Mouse (Mus musculus) hindbrain, embryonic 13.5 days (tissue): ENCODE measurements at regions not wholly inside any gene's neighbourhood (a gene's known extent, or its start where the extent isn't known, plus 50 kb on each side); places are given as distances from the start of the nearest gene placed in this dataset.
"Not testable (repeated sequence)": the region's sequence is repeated elsewhere in the genome, so short reads cannot be mapped to it uniquely, and the experiment has no call there.

Source experiments
- ATAC-seq: fragments of 200-750 bp; cut with Nextera tagmentation; 2 replicates; pipeline ENCODE4 v1.8.0; 2017; ENCODE audit warnings: moderate TSS enrichment; ENCODE audit not compliant: low FRiP score
- H3K27ac ChIP-seq: fragments of 300-500 bp; sonication (generic); 2 replicates; pipeline ENCODE4 v1.5.1; 2015; ENCODE audit warnings: inconsistent platforms, mild to moderate bottlenecking, moderate library complexity
- H3K27me3 ChIP-seq: fragments of 300-500 bp; sonication (generic); 2 replicates; pipeline ENCODE4 v1.6.1; 2015; ENCODE audit warnings: mild to moderate bottlenecking, inconsistent platforms
- H3K36me3 ChIP-seq: fragments of 300-500 bp; sonication (generic); 2 replicates; pipeline ENCODE4 v1.6.1; 2015; ENCODE audit warnings: mild to moderate bottlenecking, inconsistent platforms
- H3K4me1 ChIP-seq: fragments of 300-500 bp; sonication (generic); replicated peaks from 2 replicates; pipeline ENCODE4 v1.6.1; 2015; ENCODE audit warnings: inconsistent platforms
- H3K4me2 ChIP-seq: fragments of 300-500 bp; sonication (generic); 2 replicates; pipeline ENCODE4 v1.6.1; 2015; ENCODE audit warnings: inconsistent platforms, mild to moderate bottlenecking, moderate library complexity
- H3K4me3 ChIP-seq: fragments of 300-500 bp; sonication (generic); 2 replicates; pipeline ENCODE4 v1.5.1; 2015; ENCODE audit warnings: mild to moderate bottlenecking, inconsistent platforms
- H3K9ac ChIP-seq: fragments of 300-500 bp; sonication (generic); 2 replicates; pipeline ENCODE4 v1.6.1; 2015; ENCODE audit warnings: mild to moderate bottlenecking, inconsistent platforms
- H3K9me3 ChIP-seq: fragments of 300-500 bp; sonication (generic); 2 replicates; pipeline ENCODE4 v1.6.1; 2016; ENCODE audit warnings: inconsistent platforms
- WGBS: fragments of 180-500 bp; shearing (Covaris S2); methylation state at CpG from one replicate; pipeline ENCODE4 v1.1.7; 2015; 5-methylcytosine and 5-hydroxymethylcytosine counted together

DNA sequence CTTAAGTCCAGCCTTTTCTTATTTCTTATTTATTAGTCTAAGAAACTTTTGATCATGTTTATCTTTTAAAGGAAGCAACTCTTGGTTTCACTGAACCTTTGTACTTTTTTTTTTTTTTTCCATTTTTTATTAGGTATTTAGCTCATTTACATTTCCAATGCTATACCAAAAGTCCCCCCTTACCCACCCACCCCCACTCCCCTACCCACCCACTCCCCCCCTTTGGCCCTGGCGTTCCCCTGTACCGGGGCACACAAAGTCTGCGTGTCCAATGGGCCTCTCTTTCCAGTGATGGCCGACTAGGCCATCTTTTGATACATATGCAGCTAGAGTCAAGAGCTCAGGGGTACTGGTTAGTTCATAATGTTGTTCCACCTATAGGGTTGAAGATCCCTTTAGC lies 143.1 kb upstream of the Tsc22d2 start:
- not testable (repeated sequence) for H3K4me1 ChIP-seq, H3K9ac ChIP-seq, H3K4me2 ChIP-seq, H3K27me3 ChIP-seq, H3K9me3 ChIP-seq, H3K4me3 ChIP-seq, ATAC-seq, H3K36me3 ChIP-seq, H3K27ac ChIP-seq
- WGBS = no CpG with 5 or more reads among the region's 4 CpGs

GRCm38 (mm10) chr3:58281291-58281690 lies 133.2 kb upstream of the Tsc22d2 start:
- H3K4me3 ChIP-seq = no peak overlapping the region

GRCm38 (mm10) chr3:58284371-58284770 lies 130.1 kb upstream of the Tsc22d2 start:
- H3K4me2 ChIP-seq, H3K4me1 ChIP-seq, H3K9me3 ChIP-seq, H3K36me3 ChIP-seq, H3K27ac ChIP-seq, H3K4me3 ChIP-seq, ATAC-seq, H3K27me3 ChIP-seq, H3K9ac ChIP-seq: not testable (repeated sequence)
- WGBS = 58% methylated on average over 1 of the region's 1 CpGs

More at GRCm38 (mm10) chr3:58281291-58281690, 133.2 kb upstream of the Tsc22d2 start:
- Histone ChIP-seq H3K9me3 (no peaks in the 10 kb centered on the region), H3K27me3 (no peaks in the 10 kb centered on the region), H3K4me2 (no peak overlapping the region), H3K9ac (no peak overlapping the region), H3K4me1 (no peaks in the 10 kb centered on the region), H3K36me3 (no peaks in the 10 kb centered on the region), H3K27ac (no peak overlapping the region)
- WGBS = 90% methylated on average over 6 of the region's 6 CpGs
- ATAC-seq = no peak

DNA sequence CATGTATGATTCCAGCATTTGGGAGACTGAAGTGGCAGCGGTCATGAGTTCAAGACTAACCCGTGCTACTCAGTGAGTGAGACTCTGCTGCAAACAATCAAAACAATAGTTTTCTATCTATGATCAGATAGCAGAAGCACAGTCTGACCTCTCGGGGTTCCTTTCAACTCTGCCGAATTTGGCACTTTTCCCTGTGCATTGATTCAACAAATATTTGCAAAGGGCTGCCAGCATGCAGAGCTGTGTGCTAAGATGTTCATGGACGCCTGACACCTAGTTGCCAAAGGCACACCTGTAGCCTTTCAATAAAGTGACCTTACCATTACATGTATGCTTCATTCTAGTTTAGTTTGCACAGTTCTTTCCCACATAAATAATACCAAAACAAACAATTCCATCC lies 118.7 kb upstream of the Tsc22d2 start:
- Histone ChIP-seq H3K27me3 (no peaks in the 10 kb centered on the region), H3K36me3 (no peaks in the 10 kb centered on the region), H3K27ac (no peak overlapping the region), H3K4me1 (no peaks in the 10 kb centered on the region), H3K9ac (no peak overlapping the region), H3K4me3 (no peak overlapping the region), H3K9me3 (no peaks in the 10 kb centered on the region), H3K4me2 (no peak overlapping the region)
- WGBS = 82% methylated on average over 5 of the region's 5 CpGs
- ATAC-seq = no peak

GRCm38 (mm10) chr3:58300213-58300612 lies 114.3 kb upstream of the Tsc22d2 start:
- Histone ChIP-seq H3K4me2 (no peak overlapping the region), H3K27ac (no peak overlapping the region), H3K4me1 (no peaks in the 10 kb centered on the region; the same call in 1 of the 2 replicates), H3K36me3 (no peaks in the 10 kb centered on the region), H3K9ac (no peak overlapping the region), H3K9me3 (no peaks in the 10 kb centered on the region), H3K4me3 (no peak overlapping the region), H3K27me3 (no peaks in the 10 kb centered on the region)
- no peak for ATAC-seq
- 77% methylated on average over 2 of the region's 2 CpGs for WGBS

DNA sequence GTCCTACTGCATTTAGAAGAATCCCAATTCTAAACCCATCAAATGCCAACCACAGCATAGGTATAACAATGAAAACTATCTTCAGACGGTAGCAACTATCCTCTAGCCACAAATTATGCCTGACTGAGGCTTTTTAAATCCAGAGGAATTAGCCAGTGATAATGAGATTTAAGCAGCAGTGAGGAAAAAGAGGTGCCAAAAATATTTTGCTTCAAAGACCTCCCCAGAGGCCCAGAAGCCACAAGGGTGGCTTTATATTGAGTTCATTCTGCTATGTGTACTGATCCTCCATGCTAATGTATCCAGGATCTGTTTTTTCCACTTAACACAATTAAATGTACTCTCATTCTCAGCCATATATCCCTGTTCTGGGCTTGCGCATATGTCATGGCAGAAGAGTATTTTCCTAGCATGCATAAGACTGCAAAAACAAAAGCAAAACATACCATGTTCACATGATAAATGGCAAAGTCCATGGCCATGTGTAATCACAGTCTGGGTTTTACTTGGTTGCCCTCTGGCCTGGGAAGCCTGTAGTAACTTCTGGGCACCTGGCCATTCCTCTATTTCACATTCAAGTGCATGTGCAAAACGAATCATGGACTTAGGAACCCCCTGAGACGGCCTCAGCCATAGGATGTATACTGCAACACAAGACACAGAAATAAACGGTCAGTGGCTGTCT lies 113.6 kb upstream of the Tsc22d2 start:
- Histone ChIP-seq H3K4me3 (no peak overlapping the region), H3K4me2 (no peak overlapping the region), H3K9me3 (no peaks in the 10 kb centered on the region), H3K9ac (no peak overlapping the region), H3K4me1 (no peaks in the 10 kb centered on the region; the same call in 1 of the 2 replicates), H3K27ac (no peak overlapping the region), H3K36me3 (no peaks in the 10 kb centered on the region), H3K27me3 (no peaks in the 10 kb centered on the region)
- ATAC-seq = no peak
- 55% methylated on average over 5 of the region's 5 CpGs for WGBS

GRCm38 (mm10) chr3:58302322-58302721 lies 112.2 kb upstream of the Tsc22d2 start:
- no peak overlapping the region for H3K4me2 ChIP-seq
- H3K9ac ChIP-seq = no peak overlapping the region
- H3K27me3 ChIP-seq = no peaks in the 10 kb centered on the region
- H3K36me3 ChIP-seq = no peaks in the 10 kb centered on the region
- H3K9me3 ChIP-seq = no peaks in the 10 kb centered on the region
- no peak for ATAC-seq
- no peak overlapping the region for H3K27ac ChIP-seq
- no peak overlapping the region for H3K4me3 ChIP-seq
- no peaks in the 10 kb centered on the region; the same call in 1 of the 2 replicates for H3K4me1 ChIP-seq
- WGBS = 92% methylated on average over 1 of the region's 1 CpGs

GRCm38 (mm10) chr3:58303746-58304145 lies 110.8 kb upstream of the Tsc22d2 start:
- Histone ChIP-seq H3K27me3 (no peaks in the 10 kb centered on the region), H3K4me1 (no peaks in the 10 kb centered on the region; the same call in 1 of the 2 replicates), H3K4me3 (no peak overlapping the region), H3K27ac (no peak overlapping the region), H3K9ac (no peak overlapping the region), H3K36me3 (no peaks in the 10 kb centered on the region), H3K4me2 (no peak overlapping the region), H3K9me3 (no peaks in the 10 kb centered on the region)
- 42% methylated on average over 3 of the region's 3 CpGs for WGBS
- ATAC-seq = no peak

DNA sequence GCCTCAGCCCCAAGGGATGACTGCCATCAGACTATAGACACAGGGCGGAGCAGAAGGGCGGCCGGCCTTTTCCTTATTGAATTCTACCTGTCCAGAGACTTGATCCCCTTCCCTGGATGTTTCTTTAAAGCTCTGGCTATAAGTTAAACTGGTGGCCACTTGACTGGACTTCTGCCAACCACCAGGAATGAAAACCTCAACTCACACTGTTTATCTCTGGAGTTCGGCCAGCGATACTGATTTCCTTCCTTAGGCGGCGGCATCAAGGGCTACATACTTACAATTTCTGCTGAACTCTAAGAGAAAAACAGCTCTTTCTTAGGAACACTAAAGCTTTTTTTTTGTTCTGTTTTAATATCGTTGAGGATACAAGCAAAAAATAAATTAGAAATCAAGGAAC lies 104.9 kb upstream of the Tsc22d2 start:
- no peak overlapping the region for H3K4me2 ChIP-seq
- no peaks in the 10 kb centered on the region for H3K9me3 ChIP-seq
- no peaks in the 10 kb centered on the region for H3K36me3 ChIP-seq
- no peaks in the 10 kb centered on the region for H3K4me1 ChIP-seq
- no peak overlapping the region for H3K27ac ChIP-seq
- WGBS = 85% methylated on average over 8 of the region's 8 CpGs
- no peaks in the 10 kb centered on the region for H3K27me3 ChIP-seq
- H3K4me3 ChIP-seq = no peak overlapping the region
- ATAC-seq = no peak
- H3K9ac ChIP-seq = no peak overlapping the region

GRCm38 (mm10) chr3:58310390-58310789 lies 104.1 kb upstream of the Tsc22d2 start:
- Histone ChIP-seq H3K4me2 (no peak overlapping the region), H3K9me3 (no peaks in the 10 kb centered on the region), H3K27ac (no peak overlapping the region), H3K36me3 (no peaks in the 10 kb centered on the region), H3K4me3 (no peak overlapping the region), H3K27me3 (no peaks in the 10 kb centered on the region), H3K4me1 (no peaks in the 10 kb centered on the region), H3K9ac (no peak overlapping the region)
- 94% methylated on average over 4 of the region's 4 CpGs for WGBS
- no peak for ATAC-seq

DNA sequence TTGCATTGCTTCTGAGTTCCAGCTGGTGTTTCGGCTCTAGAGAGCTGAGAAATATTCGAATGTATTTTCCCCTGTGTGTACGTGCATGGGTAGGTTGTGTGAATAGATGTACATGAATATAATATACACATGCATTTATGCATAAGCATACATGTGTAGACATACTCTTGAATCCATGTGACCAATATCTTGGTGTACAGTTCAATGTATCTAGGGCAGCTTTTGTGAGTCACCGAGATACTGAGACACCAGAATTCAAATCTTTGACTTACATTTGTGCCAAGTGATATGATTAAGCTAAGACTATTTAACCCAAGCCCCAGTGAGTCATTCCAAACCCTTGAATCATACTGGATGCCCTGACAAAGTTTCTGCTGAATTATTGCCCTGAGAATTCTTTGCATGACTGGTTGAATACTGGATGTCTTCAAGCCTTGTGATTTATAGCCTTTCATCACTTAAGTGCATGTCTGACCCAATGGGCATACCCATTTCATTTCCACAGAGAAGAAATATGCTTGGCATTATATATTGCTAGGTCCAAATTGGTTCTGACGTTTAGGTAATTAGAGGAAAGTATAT lies 103.3 kb upstream of the Tsc22d2 start:
- Histone ChIP-seq H3K9me3 (no peaks in the 10 kb centered on the region), H3K4me2 (no peak overlapping the region), H3K27me3 (no peaks in the 10 kb centered on the region), H3K4me1 (no peaks in the 10 kb centered on the region), H3K4me3 (no peak overlapping the region), H3K27ac (no peak overlapping the region), H3K36me3 (no peaks in the 10 kb centered on the region), H3K9ac (no peak overlapping the region)
- ATAC-seq = no peak
- 89% methylated on average over 5 of the region's 5 CpGs for WGBS

- H3K4me3 ChIP-seq = no peak overlapping the region
- no peaks in the 10 kb centered on the region for H3K36me3 ChIP-seq
- H3K27ac ChIP-seq = no peak overlapping the region
- H3K4me2 ChIP-seq = no peak overlapping the region
- H3K27me3 ChIP-seq = no peaks in the 10 kb centered on the region
- no peaks in the 10 kb centered on the region for H3K4me1 ChIP-seq
- 60% methylated on average over 6 of the region's 6 CpGs for WGBS
- H3K9ac ChIP-seq = no peak overlapping the region
- H3K9me3 ChIP-seq = no peaks in the 10 kb centered on the region
- ATAC-seq = no peak
Observed at GRCm38 (mm10) chr3:58312623-58313022, 101.9 kb upstream of the Tsc22d2 start.

- H3K36me3 ChIP-seq = no peaks in the 10 kb centered on the region
- no peaks in the 10 kb centered on the region for H3K9me3 ChIP-seq
- ATAC-seq = no peak
- WGBS = 90% methylated on average over 6 of the region's 6 CpGs
- H3K27ac ChIP-seq = no peak overlapping the region
- H3K4me2 ChIP-seq = no peak overlapping the region
- no peak overlapping the region for H3K9ac ChIP-seq
- H3K4me1 ChIP-seq = no peaks in the 10 kb centered on the region
- H3K27me3 ChIP-seq = no peaks in the 10 kb centered on the region
- no peak overlapping the region for H3K4me3 ChIP-seq
Observed at GRCm38 (mm10) chr3:58315236-58315635, 99.3 kb upstream of the Tsc22d2 start.
